Mouse (Mus musculus): Measurements from ENCODE around the gene Abhd11. TPM values are rescaled to one million over a fixed set of nuclear protein-coding genes. Genes with fewer than 3 reads are reported as not detected.
"Not testable (repeated sequence)": the region's sequence is repeated elsewhere in the genome, so short reads cannot be mapped to it uniquely, and the experiment has no call there.

Gene Abhd11
- 133 and 142 TPM in 2 replicates for total RNA-seq (2015)
- total RNA-seq (2017): 59.3 and 65.3 TPM in 2 replicates

- peak; percentile 68 for ATAC-seq (replicated peaks; ENCODE audit: poor library complexity)
These were observed at the start of gene Abhd11 for GRCm38 (mm10) chr5:135008671-135009589. Gene Abhd11, plus strand, starts transcription at chr5:135009152.

- peak; percentile 29; the same call in 1 of the 2 replicates for ATAC-seq (replicated peaks; ENCODE audit: poor library complexity)
These were observed 48.5 kb upstream of the Abhd11 start for GRCm38 (mm10) chr5:134960430-134960829.

- no peak for ATAC-seq (replicated peaks; ENCODE audit: poor library complexity)
These were observed 47.4 kb upstream of the Abhd11 start for GRCm38 (mm10) chr5:134961519-134961918.

GRCm38 (mm10) chr5:134963546-134963945, 45.4 kb upstream of the Abhd11 start:
- no peak for ATAC-seq (replicated peaks; ENCODE audit: poor library complexity)

GRCm38 (mm10) chr5:134964655-134965054, 44.3 kb upstream of the Abhd11 start:
- not testable (repeated sequence) for ATAC-seq (replicated peaks; ENCODE audit: poor library complexity)

GRCm38 (mm10) chr5:134965473-134965851, 43.5 kb upstream of the Abhd11 start:
- peak; percentile 77 for ATAC-seq (replicated peaks; ENCODE audit: poor library complexity)

- ATAC-seq (replicated peaks; ENCODE audit: poor library complexity): peak; percentile 88
These were observed 42.8 kb upstream of the Abhd11 start for GRCm38 (mm10) chr5:134965852-134966821.

GRCm38 (mm10) chr5:134967164-134967944, 41.6 kb upstream of the Abhd11 start:
- ATAC-seq (replicated peaks; ENCODE audit: poor library complexity): no peak

GRCm38 (mm10) chr5:134970671-134971070, 38.3 kb upstream of the Abhd11 start:
- ATAC-seq (replicated peaks; ENCODE audit: poor library complexity): no peak

GRCm38 (mm10) chr5:134973081-134973480, 35.9 kb upstream of the Abhd11 start:
- ATAC-seq (replicated peaks; ENCODE audit: poor library complexity): no peak

- ATAC-seq (replicated peaks; ENCODE audit: poor library complexity): no peak
These were observed 35.4 kb upstream of the Abhd11 start for GRCm38 (mm10) chr5:134973526-134973925.

GRCm38 (mm10) chr5:134974294-134974693, 34.7 kb upstream of the Abhd11 start:
- peak; percentile 68 for ATAC-seq (replicated peaks; ENCODE audit: poor library complexity)

GRCm38 (mm10) chr5:134974921-134975320, 34.0 kb upstream of the Abhd11 start:
- ATAC-seq (replicated peaks; ENCODE audit: poor library complexity): no peak

GRCm38 (mm10) chr5:134976164-134976563, 32.8 kb upstream of the Abhd11 start:
- peak; percentile 49 for ATAC-seq (replicated peaks; ENCODE audit: poor library complexity)

- ATAC-seq (replicated peaks; ENCODE audit: poor library complexity): peak; percentile 54
These were observed 32.2 kb upstream of the Abhd11 start for GRCm38 (mm10) chr5:134976577-134977250.

- no peak for ATAC-seq (replicated peaks; ENCODE audit: poor library complexity)
These were observed 31.1 kb upstream of the Abhd11 start for GRCm38 (mm10) chr5:134977837-134978236.

- no peak for ATAC-seq (replicated peaks; ENCODE audit: poor library complexity)
These were observed 27.8 kb upstream of the Abhd11 start for GRCm38 (mm10) chr5:134981149-134981548.

GRCm38 (mm10) chr5:134983111-134983510, 25.8 kb upstream of the Abhd11 start:
- ATAC-seq (replicated peaks; ENCODE audit: poor library complexity): no peak

GRCm38 (mm10) chr5:134983771-134984170, 25.2 kb upstream of the Abhd11 start:
- ATAC-seq (replicated peaks; ENCODE audit: poor library complexity): no peak
